Mouse (Mus musculus) G1E (cell line): ENCODE results near the gene Lbhd1.

Source experiments
- CTCF ChIP-seq: IDR thresholded peaks from 2 replicates; pipeline ENCODE4 v1.5.1; 2012; ENCODE audit warnings: low read depth, low read length, inconsistent platforms, mixed read lengths
- GATA1 ChIP-seq: IDR thresholded peaks from 2 replicates; pipeline ENCODE4 v1.6.1; 2012; ENCODE audit warnings: borderline replicate concordance, low read length, inconsistent platforms, mixed read lengths
- POLR2AphosphoS5 ChIP-seq: IDR thresholded peaks from 2 replicates; pipeline ENCODE4 v1.6.1; 2012; ENCODE audit warnings: low read depth, low read length, inconsistent platforms; ENCODE audit not compliant: insufficient replicate concordance

- TF ChIP-seq CTCF (no peak), GATA1 (no peak), POLR2AphosphoS5 (no peak)
These were observed 30.7 kb downstream of the Lbhd1 start for GRCm38 (mm10) chr19:8914212-8914611.
